Mouse (Mus musculus) CH12.LX (cell line): ENCODE measurements at regions not wholly inside any gene's neighbourhood (a gene's known extent, or its start where the extent isn't known, plus 50 kb on each side); places are given as distances from the start of the nearest gene placed in this dataset.

Source experiments
- DNase-seq: peaks from one replicate; pipeline ENCODE4 v3.0.0-alpha.2; 2013; ENCODE audit errors: extremely low read depth
- H3K27ac ChIP-seq: 2 replicates; pipeline ENCODE4 v1.5.1; 2012; ENCODE audit warnings: low read depth, mild to moderate bottlenecking, control low read depth, moderate library complexity; ENCODE audit not compliant: insufficient read depth
- H3K27me3 ChIP-seq: replicated peaks from 2 replicates; pipeline ENCODE3; 2012; ENCODE audit warnings: inconsistent platforms
- H3K36me3 ChIP-seq, 2 experiments: replicated peaks in 1 of 2; 2 replicates each; pipeline versions ENCODE3 to v1.6.1; 2012; ENCODE audit warnings: inconsistent platforms in 1 of 2, low read length in 1 of 2, mild to moderate bottlenecking in 1 of 2, mixed read lengths in 1 of 2, moderate library complexity in 1 of 2; ENCODE audit not compliant: control insufficient read depth in 1 of 2, insufficient read depth in 1 of 2
- H3K4me1 ChIP-seq, 2 experiments: 2 replicates each; pipeline ENCODE4 v1.6.1; 2012; ENCODE audit warnings: inconsistent platforms in 1 of 2, moderate library complexity in 1 of 2; ENCODE audit not compliant: insufficient read depth in 2 of 2, control insufficient read depth in 1 of 2
- H3K4me2 ChIP-seq: 2 replicates; pipeline ENCODE4 v1.6.1; 2012; ENCODE audit warnings: low read depth, mild to moderate bottlenecking, control low read depth; ENCODE audit not compliant: poor library complexity, insufficient read depth, severe bottlenecking
- H3K4me3 ChIP-seq, 3 experiments: fragments of 150-350 bp in 1 of 3; sonication (generic) in 1 of 3; replicated peaks in 1 of 3; 2 replicates each; pipeline versions ENCODE3 to v1.5.1; 2011 to 2012; ENCODE audit warnings: low read depth in 2 of 3, low read length in 2 of 3, mild to moderate bottlenecking in 2 of 3, moderate library complexity in 2 of 3, control low read depth in 1 of 3, improper control_type of control experiment in 1 of 3, inconsistent platforms in 1 of 3, mixed read lengths in 1 of 3; ENCODE audit not compliant: poor library complexity in 1 of 3
- H3K79me2 ChIP-seq: replicated peaks from 2 replicates; pipeline ENCODE4 v1.6.1; 2012; ENCODE audit warnings: mild to moderate bottlenecking, moderate library complexity; ENCODE audit not compliant: control insufficient read depth, poor library complexity, insufficient read depth, severe bottlenecking; ENCODE audit errors: extremely low read depth
- H3K9ac ChIP-seq: 2 replicates; pipeline ENCODE4 v1.6.1; 2012; ENCODE audit warnings: low read depth, mild to moderate bottlenecking, control low read depth, moderate library complexity; ENCODE audit not compliant: insufficient read depth
- H3K9me3 ChIP-seq: replicated peaks from 2 replicates; pipeline ENCODE3; 2012; ENCODE audit warnings: low read length, inconsistent platforms, mixed read lengths
- CHD2 ChIP-seq: IDR thresholded peaks from 2 replicates; pipeline ENCODE4 v1.6.1; 2011; ENCODE audit warnings: low read length, improper control_type of control experiment
- E2F4 ChIP-seq: IDR thresholded peaks from 2 replicates; pipeline ENCODE4 v1.6.1; 2011; ENCODE audit warnings: low read depth, low read length, improper control_type of control experiment; ENCODE audit not compliant: insufficient replicate concordance
- EP300 ChIP-seq: IDR thresholded peaks from 2 replicates; pipeline ENCODE4 v1.6.1; 2011; ENCODE audit warnings: low read length, improper control_type of control experiment
- ETS1 ChIP-seq: conservative IDR thresholded peaks from 2 replicates; pipeline ENCODE4 v1.6.1; 2012; ENCODE audit warnings: low read depth, mild to moderate bottlenecking, inconsistent platforms, low read length, improper control_type of control experiment, moderate library complexity
- GABPA ChIP-seq: IDR thresholded peaks from 2 replicates; pipeline ENCODE4 v1.6.1; 2012; ENCODE audit warnings: low read depth, low read length, improper control_type of control experiment, inconsistent platforms; ENCODE audit not compliant: insufficient replicate concordance
- HCFC1 ChIP-seq: IDR thresholded peaks from 2 replicates; pipeline ENCODE4 v1.6.1; 2012; ENCODE audit warnings: low read depth, mild to moderate bottlenecking, inconsistent platforms, low read length, improper control_type of control experiment
- IRF4 ChIP-seq: IDR thresholded peaks from 2 replicates; pipeline ENCODE4 v1.6.1; 2014; ENCODE audit warnings: low read depth, mild to moderate bottlenecking, inconsistent platforms, low read length, improper control_type of control experiment
- JUN ChIP-seq: IDR thresholded peaks from 2 replicates; pipeline ENCODE4 v1.6.1; 2011; ENCODE audit warnings: low read depth, mild to moderate bottlenecking, low read length, improper control_type of control experiment, moderate library complexity; ENCODE audit not compliant: insufficient read depth
- MAFK ChIP-seq: IDR thresholded peaks from 2 replicates; pipeline ENCODE4 v1.6.1; 2011; ENCODE audit warnings: low read length, improper control_type of control experiment; ENCODE audit not compliant: insufficient replicate concordance
- MYC ChIP-seq: IDR thresholded peaks from 2 replicates; pipeline ENCODE4 v1.6.1; 2011; ENCODE audit warnings: low read depth, mild to moderate bottlenecking, improper control_type of control experiment, low read length
- NELFE ChIP-seq: IDR thresholded peaks from 2 replicates; pipeline ENCODE4 v1.6.1; 2011; ENCODE audit warnings: low read depth, low read length, improper control_type of control experiment
- NRF1 ChIP-seq: IDR thresholded peaks from 2 replicates; pipeline ENCODE4 v1.6.1; 2014; ENCODE audit warnings: low read depth, mild to moderate bottlenecking, inconsistent platforms, low read length, improper control_type of control experiment, moderate library complexity
- POLR2A ChIP-seq: IDR thresholded peaks from 2 replicates; pipeline ENCODE4 v1.6.1; 2011; ENCODE audit warnings: low read depth, mild to moderate bottlenecking, improper control_type of control experiment, low read length
- POLR2AphosphoS2 ChIP-seq: IDR thresholded peaks from 2 replicates; pipeline ENCODE4 v1.6.1; 2011; ENCODE audit warnings: low read depth, low read length, improper control_type of control experiment
- RAD21 ChIP-seq: IDR thresholded peaks from 2 replicates; pipeline ENCODE4 v1.6.1; 2011; ENCODE audit warnings: low read depth, mild to moderate bottlenecking, low read length, improper control_type of control experiment, moderate library complexity
- SMC3 ChIP-seq: IDR thresholded peaks from 2 replicates; pipeline ENCODE4 v1.6.1; 2011; ENCODE audit warnings: low read depth, low read length, improper control_type of control experiment
- TBP ChIP-seq: conservative IDR thresholded peaks from 2 replicates; pipeline ENCODE4 v1.6.1; 2011; ENCODE audit warnings: low read depth, low read length, improper control_type of control experiment
- USF1 ChIP-seq: IDR thresholded peaks from 2 replicates; pipeline ENCODE4 v1.6.1; 2014; ENCODE audit warnings: low read depth, mild to moderate bottlenecking, inconsistent platforms, low read length, improper control_type of control experiment
- ZC3H11A ChIP-seq: IDR thresholded peaks from 2 replicates; pipeline ENCODE4 v1.6.1; 2012; ENCODE audit warnings: low read depth, mild to moderate bottlenecking, inconsistent platforms, low read length, improper control_type of control experiment
- ZNF384 ChIP-seq: IDR thresholded peaks from 2 replicates; pipeline ENCODE4 v1.6.1; 2012; ENCODE audit warnings: low read depth, low read length, improper control_type of control experiment, inconsistent platforms
- dilution Hi-C: fragments of 300-500 bp; cut with MboI; formaldehyde crosslinking; loops from 2 replicates; pipeline ENCODE4 v1.14.3; 2020; ENCODE audit warnings: low sequenced_read_pairs; ENCODE audit not compliant: extremely low pct_unique_long_range_greater_than_20kb, extremely low pct_ligation_motif_present
- in situ Hi-C: fragments of 300-500 bp; cut with MboI; formaldehyde crosslinking; loops from 3 replicates; pipeline ENCODE4 v1.14.3; 2019; ENCODE audit warnings: low sequenced_read_pairs, low pct_ligation_motif_present, low pct_unique_long_range_greater_than_20kb, mixed read lengths

- H3K4me1 ChIP-seq, result no peaks in the 10 kb centered on the region
- H3K9me3 ChIP-seq, result peaks cover 69% of the 10 kb centered on the region
- no peak overlapping the region for H3K4me2 ChIP-seq
- DNase-seq, result no peak
- in situ Hi-C loops, result no loop called here
- H3K27me3 ChIP-seq, result no peaks in the 10 kb centered on the region
- no peak for TF ChIP-seq ZNF384
- no peak for TF ChIP-seq ZC3H11A
- H3K4me3 ChIP-seq, result no peak overlapping the region
- no peak overlapping the region for H3K9ac ChIP-seq
- no peaks in the 10 kb centered on the region for H3K36me3 ChIP-seq
- H3K79me2 ChIP-seq, result no peaks in the 10 kb centered on the region
- no peak overlapping the region for H3K27ac ChIP-seq
- dilution Hi-C loops, result no loop called here
Observed at GRCm38 (mm10) chr6:140348578-140348977, 75.3 kb upstream of the Plekha5 start.

- H3K36me3 ChIP-seq, result no peaks in the 10 kb centered on the region
- no peak overlapping the region for H3K9ac ChIP-seq
- no peaks in the 10 kb centered on the region for H3K4me1 ChIP-seq
- H3K4me3 ChIP-seq, result no peak overlapping the region
- in situ Hi-C loops, result no loop called here
- no peak for DNase-seq
- dilution Hi-C loops, result no loop called here
- peaks cover 75% of the 10 kb centered on the region for H3K9me3 ChIP-seq
- no peaks in the 10 kb centered on the region for H3K79me2 ChIP-seq
- no peaks in the 10 kb centered on the region for H3K27me3 ChIP-seq
- TF ChIP-seq IRF4, result no peak
- TF ChIP-seq GABPA, result no peak
- no peak for TF ChIP-seq USF1
- no peak for TF ChIP-seq MYC
- no peak for TF ChIP-seq MAFK
- no peak for TF ChIP-seq RAD21
- no peak for TF ChIP-seq CHD2
- TF ChIP-seq POLR2AphosphoS2, result no peak
- no peak for TF ChIP-seq HCFC1
- TF ChIP-seq NELFE, result no peak
- no peak for TF ChIP-seq EP300
- no peak for TF ChIP-seq NRF1
- no peak for TF ChIP-seq E2F4
- TF ChIP-seq ETS1, result no peak
- TF ChIP-seq POLR2A, result no peak
- no peak for TF ChIP-seq JUN
- TF ChIP-seq SMC3, result no peak
- no peak for TF ChIP-seq TBP
- H3K27ac ChIP-seq, result no peak overlapping the region
- no peak overlapping the region for H3K4me2 ChIP-seq
Observed at GRCm38 (mm10) chr6:140346929-140347328, 76.9 kb upstream of the Plekha5 start.
